Mouse (Mus musculus) hindbrain, embryonic 12.5 days (tissue): ENCODE results near the gene Galt. TPM values are rescaled to one million over a fixed set of nuclear protein-coding genes. Genes with fewer than 3 reads are reported as not detected.

Experiments
- ATAC-seq: fragments of 200-750 bp; cut with Nextera tagmentation; 2 replicates; pipeline ENCODE4 v1.8.0; 2017; ENCODE audit warnings: moderate TSS enrichment; ENCODE audit not compliant: low FRiP score
- H3K27ac ChIP-seq: fragments of 300-500 bp; sonication (generic); 2 replicates; pipeline ENCODE4 v1.5.1; 2016; ENCODE audit warnings: mild to moderate bottlenecking
- H3K27me3 ChIP-seq: fragments of 300-500 bp; sonication (generic); 2 replicates; pipeline ENCODE4 v1.6.1; 2016; ENCODE audit warnings: mild to moderate bottlenecking
- H3K36me3 ChIP-seq: fragments of 300-500 bp; sonication (generic); 2 replicates; pipeline ENCODE4 v1.6.1; 2016; ENCODE audit warnings: mild to moderate bottlenecking
- H3K4me1 ChIP-seq: fragments of 300-500 bp; sonication (generic); 2 replicates; pipeline ENCODE4 v1.6.1; 2016
- H3K4me2 ChIP-seq: fragments of 300-500 bp; sonication (generic); replicated peaks from 2 replicates; pipeline ENCODE4 v1.6.1; 2016; ENCODE audit warnings: mild to moderate bottlenecking
- H3K4me3 ChIP-seq: fragments of 300-500 bp; sonication (generic); 2 replicates; pipeline ENCODE4 v1.5.1; 2016; ENCODE audit warnings: mild to moderate bottlenecking
- H3K9ac ChIP-seq: fragments of 300-500 bp; sonication (generic); 2 replicates; pipeline ENCODE4 v1.6.1; 2016; ENCODE audit warnings: mild to moderate bottlenecking, moderate library complexity
- H3K9me3 ChIP-seq: fragments of 300-500 bp; sonication (generic); replicated peaks from 2 replicates; pipeline ENCODE4 v1.6.1; 2016; ENCODE audit warnings: mild to moderate bottlenecking
- WGBS: fragments of 180-500 bp; shearing (Covaris S2); methylation state at CpG from one replicate; pipeline ENCODE4 v1.1.7; 2016; 5-methylcytosine and 5-hydroxymethylcytosine counted together
- polyA plus RNA-seq: library from polyadenylated mRNA; unstranded; fragments of >200 nt; fragmentation: Nextera tagmentation; extraction: Ambion mirVana; gene quantifications from 2 replicates; pipeline ENCODE4 v1.2.1, GENCODE M21; 2016

Galt gene
- polyA plus RNA-seq, 1 experiment from 2014 or later, result 33.4 TPM

- ATAC-seq, result no peak
- no peaks in the 10 kb centered on the region for H3K27me3 ChIP-seq
- 87% methylated on average over 5 of the region's 5 CpGs for WGBS
- H3K9me3 ChIP-seq, result no peaks in the 10 kb centered on the region
- no peak overlapping the region for H3K9ac ChIP-seq
- no peak overlapping the region for H3K27ac ChIP-seq
- H3K4me2 ChIP-seq, result no peak overlapping the region
- no peak overlapping the region for H3K4me3 ChIP-seq
- H3K4me1 ChIP-seq, result peaks cover 28% of the 10 kb centered on the region
- peaks cover 36% of the 10 kb centered on the region for H3K36me3 ChIP-seq
Measured at GRCm38 (mm10) chr4:41715596-41715995, 39.4 kb upstream of the Galt start.

GRCm38 (mm10) chr4:41716834-41717233, 38.2 kb upstream of the Galt start:
- Histone ChIP-seq H3K4me3 (no peak overlapping the region), H3K4me2 (no peak overlapping the region), H3K27ac (no peak overlapping the region), H3K36me3 (peaks cover 36% of the 10 kb centered on the region), H3K4me1 (peaks cover 23% of the 10 kb centered on the region), H3K9ac (peak overlapping the region; percentile 13), H3K9me3 (no peaks in the 10 kb centered on the region), H3K27me3 (no peaks in the 10 kb centered on the region)
- ATAC-seq, result no peak
- 63% methylated on average over 6 of the region's 6 CpGs for WGBS

- Histone ChIP-seq H3K4me2 (peak within 1 kb of the TSS; percentile 81), H3K9me3 (no peaks in the 10 kb centered on the region), H3K9ac (peak within 1 kb of the TSS; percentile 89), H3K27ac (peak within 1 kb of the TSS; percentile 62; the same call in 1 of the 2 replicates), H3K4me1 (peaks cover 34% of the 10 kb centered on the region), H3K27me3 (peaks cover 45% of the 10 kb centered on the region), H3K36me3 (peaks cover 18% of the 10 kb centered on the region), H3K4me3 (peak within 1 kb of the TSS; percentile 85)
- under 1% methylated on average over 27 of the region's 27 CpGs for WGBS
- ATAC-seq, result peak; percentile 91
Measured at GRCm38 (mm10) chr4:41722918-41723351, 32.1 kb upstream of the Galt start, which contains the start of gene Dctn3. Gene Dctn3, minus strand, starts transcription at chr4:41723170.

GRCm38 (mm10) chr4:41726826-41727621, 28.0 kb upstream of the Galt start:
- WGBS, result 11% methylated on average over 20 of the region's 20 CpGs
- no peak overlapping the region for H3K9ac ChIP-seq
- no peaks in the 10 kb centered on the region for H3K36me3 ChIP-seq
- no peaks in the 10 kb centered on the region for H3K9me3 ChIP-seq
- peak overlapping the region; percentile 21 for H3K4me2 ChIP-seq
- H3K27ac ChIP-seq, result peak overlapping the region; percentile 52
- peaks cover 37% of the 10 kb centered on the region for H3K4me1 ChIP-seq
- no peak overlapping the region for H3K4me3 ChIP-seq
- peaks cover 83% of the 10 kb centered on the region for H3K27me3 ChIP-seq
- peak; percentile 55 for ATAC-seq

- peaks cover 21% of the 10 kb centered on the region for H3K4me1 ChIP-seq
- ATAC-seq, result no peak
- 1% methylated on average over 47 of the region's 50 CpGs for WGBS
Measured at GRCm38 (mm10) chr4:41731052-41731765, 23.8 kb upstream of the Galt start, which contains the start of gene Arid3c. Gene Arid3c, minus strand, starts transcription at chr4:41731142.

GRCm38 (mm10) chr4:41737602-41738255, 17.3 kb upstream of the Galt start:
- Histone ChIP-seq H3K4me1 (peaks cover 17% of the 10 kb centered on the region), H3K36me3 (peaks cover 13% of the 10 kb centered on the region; the same call in 1 of the 2 replicates), H3K27ac (no peak overlapping the region), H3K4me2 (no peak overlapping the region), H3K27me3 (peaks cover 12% of the 10 kb centered on the region), H3K4me3 (no peak overlapping the region), H3K9me3 (no peaks in the 10 kb centered on the region; the same call in 1 of the 2 replicates), H3K9ac (no peak overlapping the region)
- 0 out of 2 replicates have a peak, but pooled peaks have one; percentile 12 for ATAC-seq
- WGBS, result 50% methylated on average over 8 of the region's 8 CpGs

More at GRCm38 (mm10) chr4:41731052-41731765, 23.8 kb upstream of the Galt start, which contains the start of gene Arid3c:
- H3K9me3 ChIP-seq, result no peaks in the 10 kb centered on the region; the same call in 1 of the 2 replicates
- no peak within 1 kb of the TSS for H3K27ac ChIP-seq
- H3K4me3 ChIP-seq, result peak within 1 kb of the TSS; percentile 37
- peaks cover 73% of the 10 kb centered on the region for H3K27me3 ChIP-seq
- no peaks in the 10 kb centered on the region for H3K36me3 ChIP-seq
- H3K4me2 ChIP-seq, result peak within 1 kb of the TSS; percentile 62
- H3K9ac ChIP-seq, result peak within 1 kb of the TSS; percentile 47

GRCm38 (mm10) chr4:41738256-41738603, 16.8 kb upstream of the Galt start:
- H3K4me1 ChIP-seq, result peaks cover 17% of the 10 kb centered on the region
- no peak overlapping the region for H3K4me3 ChIP-seq
- peaks cover 7% of the 10 kb centered on the region for H3K27me3 ChIP-seq
- WGBS, result 53% methylated on average over 1 of the region's 1 CpGs
- H3K36me3 ChIP-seq, result peaks cover 13% of the 10 kb centered on the region; the same call in 1 of the 2 replicates
- H3K4me2 ChIP-seq, result no peak overlapping the region
- H3K27ac ChIP-seq, result no peak overlapping the region
- no peaks in the 10 kb centered on the region; the same call in 1 of the 2 replicates for H3K9me3 ChIP-seq
- ATAC-seq, result no peak
- H3K9ac ChIP-seq, result no peak overlapping the region

GRCm38 (mm10) chr4:41739260-41739659, 15.8 kb upstream of the Galt start:
- Histone ChIP-seq H3K9ac (0 out of 2 replicates have a peak overlapping the region, but pooled peaks have one; percentile 24), H3K9me3 (no peaks in the 10 kb centered on the region; the same call in 1 of the 2 replicates), H3K27me3 (no peaks in the 10 kb centered on the region), H3K36me3 (peaks cover 13% of the 10 kb centered on the region; the same call in 1 of the 2 replicates), H3K27ac (no peak overlapping the region), H3K4me1 (peaks cover 17% of the 10 kb centered on the region), H3K4me2 (peak overlapping the region; percentile 90; the same call in 1 of the 2 replicates), H3K4me3 (no peak overlapping the region)
- WGBS, result 96% methylated on average over 13 of the region's 13 CpGs
- no peak for ATAC-seq

GRCm38 (mm10) chr4:41740380-41741157, 14.5 kb upstream of the Galt start:
- peak overlapping the region; percentile 90 for H3K4me2 ChIP-seq
- 1% methylated on average over 48 of the region's 48 CpGs for WGBS
- peak; percentile 85 for ATAC-seq

GRCm38 (mm10) chr4:41741158-41741560, 13.9 kb upstream of the Galt start:
- Histone ChIP-seq H3K4me2 (peak overlapping the region; percentile 90), H3K9ac (peak overlapping the region; percentile 77), H3K36me3 (peaks cover 13% of the 10 kb centered on the region; the same call in 1 of the 2 replicates), H3K4me1 (peaks cover 17% of the 10 kb centered on the region), H3K4me3 (peak overlapping the region; percentile 69), H3K27me3 (no peaks in the 10 kb centered on the region), H3K27ac (peak overlapping the region; percentile 87), H3K9me3 (peaks cover 4% of the 10 kb centered on the region)
- under 1% methylated on average over 27 of the region's 27 CpGs for WGBS
- ATAC-seq, result peak; percentile 97

More at GRCm38 (mm10) chr4:41740380-41741157, 14.5 kb upstream of the Galt start:
- Histone ChIP-seq H3K9me3 (no peaks in the 10 kb centered on the region; the same call in 1 of the 2 replicates), H3K27me3 (no peaks in the 10 kb centered on the region), H3K36me3 (peaks cover 13% of the 10 kb centered on the region; the same call in 1 of the 2 replicates), H3K27ac (peak overlapping the region; percentile 87), H3K9ac (peak overlapping the region; percentile 77), H3K4me1 (peaks cover 17% of the 10 kb centered on the region), H3K4me3 (peak overlapping the region; percentile 69)

GRCm38 (mm10) chr4:41744131-41744530, 10.9 kb upstream of the Galt start:
- ATAC-seq, result no peak

More at GRCm38 (mm10) chr4:41744131-41744530, 10.9 kb upstream of the Galt start:
- Histone ChIP-seq H3K36me3 (peaks cover 6% of the 10 kb centered on the region; the same call in 1 of the 2 replicates), H3K27me3 (no peaks in the 10 kb centered on the region), H3K4me1 (peaks cover 17% of the 10 kb centered on the region), H3K4me3 (no peak overlapping the region), H3K4me2 (no peak overlapping the region), H3K9ac (no peak overlapping the region), H3K27ac (no peak overlapping the region), H3K9me3 (peaks cover 10% of the 10 kb centered on the region)
- 73% methylated on average over 2 of the region's 2 CpGs for WGBS
